Mouse (Mus musculus): Measurements from ENCODE around the gene Thap8.
"Not testable (repeated sequence)": the region's sequence is repeated elsewhere in the genome, so short reads cannot be mapped to it uniquely, and the experiment has no call there.

Thap8 gene

DNA sequence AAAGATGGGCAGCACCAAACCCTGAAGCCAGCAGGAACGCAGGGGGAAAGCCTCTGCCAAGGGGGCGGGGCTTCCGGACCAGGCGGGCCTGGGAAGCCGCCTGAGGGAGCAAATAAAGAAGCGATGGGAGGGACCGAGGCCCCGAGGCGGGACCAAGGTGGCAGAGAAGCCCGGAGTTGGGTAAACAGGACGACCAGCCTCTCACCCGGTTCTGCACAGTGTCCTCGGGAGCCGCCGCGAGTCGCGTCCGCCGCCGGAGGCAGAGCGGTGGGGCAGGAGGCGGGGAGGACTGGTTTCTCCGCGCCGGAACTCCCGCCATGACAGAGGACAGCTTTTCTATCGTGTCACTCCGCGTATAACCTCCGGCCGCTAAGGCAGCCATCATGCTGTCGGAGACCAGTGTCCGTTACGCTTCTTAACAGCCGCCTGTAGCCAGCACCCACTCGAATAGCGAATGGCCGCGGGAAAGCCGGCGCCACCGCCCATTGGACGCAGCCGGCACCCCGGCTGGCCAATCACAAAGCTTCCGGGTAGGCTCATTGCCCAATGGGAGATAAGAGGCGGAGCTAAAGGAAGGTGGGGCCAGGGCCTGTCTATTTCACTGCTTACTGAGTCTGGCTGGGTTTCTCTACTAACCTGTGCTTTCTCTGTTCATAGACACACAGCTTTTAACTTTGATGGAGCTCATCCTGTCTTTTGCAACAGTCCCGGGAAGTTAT is at the start of gene Thap8, which contains the start of gene Wdr62:
TSS of gene Thap8 (plus strand) at position 144 of the 719 bp plus-strand sequence.
TSS of gene Wdr62 (minus strand) at position 469 of the 719 bp plus-strand sequence.
- DNase-seq (ENCODE audit: low read depth) = peak; percentile 96

- no peak for DNase-seq (ENCODE audit: low read depth)
These were observed 48.6 kb upstream of the Thap8 start for GRCm38 (mm10) chr7:30231328-30231668.

GRCm38 (mm10) chr7:30231669-30232454 is 48.0 kb upstream of the Thap8 start, which contains the start of the genes Polr2i and Tbcb:
TSS of gene Polr2i (plus strand) at chr7:30231948.
TSS of gene Tbcb (minus strand) at chr7:30232272.
- peak; percentile 99 for DNase-seq (ENCODE audit: low read depth)

- DNase-seq (ENCODE audit: low read depth) = peak; percentile 78
These were observed 47.2 kb upstream of the Thap8 start for GRCm38 (mm10) chr7:30232631-30233148.

- DNase-seq (ENCODE audit: low read depth) = no peak
These were observed 46.5 kb upstream of the Thap8 start for GRCm38 (mm10) chr7:30233387-30233786.

DNA sequence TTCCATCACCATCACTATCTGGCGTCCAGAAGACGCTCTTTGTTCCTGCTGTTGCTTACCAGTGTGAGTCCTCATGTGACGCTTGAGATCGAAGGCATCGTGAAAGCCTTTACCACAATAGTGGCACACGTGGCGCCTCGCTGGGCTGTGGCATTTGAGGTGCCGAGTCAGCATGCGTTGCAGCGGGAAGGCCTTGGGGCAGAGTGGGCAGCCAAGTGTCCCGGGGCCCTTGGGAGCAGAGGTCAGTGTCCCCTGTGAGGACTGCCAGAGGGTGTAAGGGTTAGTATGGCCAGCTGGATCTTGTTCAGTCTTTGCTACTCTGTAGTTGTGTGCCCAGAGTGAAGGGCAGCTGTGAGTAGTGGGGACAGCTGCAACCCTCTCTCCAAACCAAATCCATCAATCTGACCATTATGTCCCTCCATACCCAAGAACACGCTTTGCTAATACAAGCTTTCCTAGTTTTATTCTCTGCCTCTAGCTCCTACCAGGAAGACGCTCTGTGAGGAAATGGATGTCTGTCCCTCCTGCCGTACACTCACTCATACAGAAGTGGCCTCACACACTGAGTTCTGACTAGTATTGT is 45.5 kb upstream of the Thap8 start:
- DNase-seq (ENCODE audit: low read depth) = no peak

GRCm38 (mm10) chr7:30235091-30235490 is 44.8 kb upstream of the Thap8 start:
- no peak for DNase-seq (ENCODE audit: low read depth)

DNA sequence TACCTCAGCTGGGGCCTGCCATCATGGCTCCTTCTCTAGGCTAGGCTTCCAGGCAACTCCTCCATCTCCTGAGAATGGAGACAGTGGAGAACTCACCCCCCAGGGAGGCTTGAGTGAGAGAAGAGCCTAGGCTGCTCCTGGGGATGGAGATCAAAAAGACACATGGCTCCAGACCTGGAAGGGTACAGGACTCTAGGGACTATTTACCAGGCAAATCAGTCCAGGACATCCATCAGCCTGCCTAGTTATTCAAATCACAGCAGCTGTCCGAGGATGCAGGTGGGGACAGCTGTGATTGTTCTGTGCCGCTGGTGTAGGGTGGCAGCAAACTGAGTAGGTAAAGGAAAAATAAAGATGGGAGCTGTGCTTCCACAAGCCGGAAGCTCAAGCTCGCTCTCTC is 44.3 kb upstream of the Thap8 start, which contains the start of gene Ovol3:
TSS of gene Ovol3 (minus strand) at position 101 of the 400 bp plus-strand sequence.
- no peak for DNase-seq (ENCODE audit: low read depth)

DNA sequence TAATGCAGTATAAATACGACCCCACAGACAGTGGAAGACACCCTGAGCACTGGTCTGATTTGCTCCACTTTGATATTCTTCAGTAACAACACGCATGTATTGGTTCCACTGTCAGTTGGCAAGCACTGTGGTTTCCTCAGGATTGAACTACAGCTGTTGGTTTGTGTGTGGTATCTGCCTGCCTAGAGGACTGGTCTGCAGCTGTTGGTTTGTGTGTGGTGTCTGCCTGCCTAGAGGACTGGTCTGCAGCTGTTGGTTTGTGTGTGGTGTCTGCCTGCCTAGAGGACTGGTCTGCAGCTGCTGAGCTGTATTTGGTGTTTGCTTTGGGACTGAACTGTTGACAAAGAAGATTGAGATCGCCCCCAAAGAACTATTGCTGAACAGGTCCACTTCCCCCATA is 42.5 kb upstream of the Thap8 start:
- DNase-seq (ENCODE audit: low read depth) = not testable (repeated sequence)

GRCm38 (mm10) chr7:30251956-30252954 is 27.6 kb upstream of the Thap8 start:
- DNase-seq (ENCODE audit: low read depth) = no peak

DNA sequence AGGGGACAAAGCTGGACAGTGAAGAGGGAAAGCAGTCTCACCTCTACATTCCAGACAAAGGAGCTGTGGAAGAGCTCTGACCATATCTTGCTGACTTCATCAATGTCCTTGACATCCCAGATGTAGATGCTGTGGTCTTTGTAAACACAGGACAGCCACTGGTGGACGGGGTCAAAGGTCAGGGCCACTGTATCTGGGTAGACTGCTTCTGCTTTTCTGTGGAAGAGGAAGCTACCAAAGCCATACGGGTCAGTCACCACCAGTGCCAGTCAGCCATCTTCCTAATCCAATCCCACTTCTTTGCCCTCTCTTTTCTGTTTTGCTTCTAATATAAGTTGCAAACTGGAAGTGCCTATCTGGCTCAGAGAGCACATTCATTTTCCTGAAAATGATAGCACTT is 14.9 kb upstream of the Thap8 start:
- DNase-seq (ENCODE audit: low read depth) = peak; percentile 65

GRCm38 (mm10) chr7:30265531-30265930 is 14.4 kb upstream of the Thap8 start:
- no peak for DNase-seq (ENCODE audit: low read depth)

DNA sequence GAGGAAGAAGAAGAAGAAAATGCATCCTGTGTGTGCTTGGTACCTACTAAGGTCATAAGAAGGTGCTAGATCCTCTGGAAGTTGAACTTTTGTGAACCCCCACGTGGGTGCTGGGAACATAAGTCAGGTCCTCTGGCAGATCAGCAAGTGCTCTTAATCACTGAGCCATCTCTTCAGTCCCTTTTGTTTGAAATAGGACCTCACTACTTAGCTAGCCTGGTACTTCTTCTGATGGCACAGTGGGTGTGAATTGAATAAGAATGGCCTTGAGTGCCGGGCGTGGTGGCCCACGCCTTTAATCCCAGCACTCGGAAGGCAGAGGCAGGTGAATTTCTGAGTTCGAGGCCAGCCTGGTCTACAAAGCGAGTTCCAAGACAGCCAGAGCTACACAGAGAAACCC is 14.0 kb upstream of the Thap8 start:
- DNase-seq (ENCODE audit: low read depth) = no peak

GRCm38 (mm10) chr7:30266780-30267179 is 13.1 kb upstream of the Thap8 start:
- DNase-seq (ENCODE audit: low read depth) = no peak

DNA sequence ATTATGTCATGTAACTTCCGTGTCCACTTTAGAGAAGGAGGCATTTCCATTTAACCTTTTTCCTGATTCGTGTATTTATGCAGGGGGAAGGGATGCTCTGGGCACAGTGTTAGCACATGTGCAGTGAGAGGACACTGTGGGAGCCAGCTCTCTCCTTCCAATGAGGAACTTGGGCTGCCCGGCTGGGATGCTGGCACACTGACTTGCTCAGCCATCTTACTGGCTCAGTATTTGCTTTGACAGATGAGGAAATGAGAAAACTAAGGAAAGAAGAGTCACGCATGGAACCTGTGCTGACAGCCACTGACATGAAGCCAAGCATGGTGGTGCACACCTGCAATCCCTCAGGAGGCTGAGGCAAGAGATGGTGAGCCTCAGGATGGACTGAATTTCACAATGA is 10.3 kb upstream of the Thap8 start:
- no peak for DNase-seq (ENCODE audit: low read depth)

DNA sequence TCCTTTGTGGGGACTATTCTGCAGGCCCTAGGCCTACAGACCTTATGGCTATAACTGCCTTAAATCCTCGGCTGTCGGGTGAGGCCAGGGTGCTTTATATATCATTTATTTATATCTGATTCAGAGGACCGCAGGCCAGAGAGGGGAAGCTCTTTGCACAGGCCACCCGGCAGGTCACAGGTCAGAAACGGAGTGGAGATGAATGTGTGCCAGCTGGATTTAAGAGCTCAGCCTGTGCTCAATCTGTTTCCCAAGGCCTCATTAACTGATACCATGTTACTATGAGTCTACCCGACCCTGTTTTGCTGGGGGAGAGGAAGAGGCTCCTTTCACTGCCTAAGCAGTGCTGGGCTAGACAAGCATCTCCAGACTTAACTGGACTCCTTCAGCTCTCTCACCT is 5.5 kb upstream of the Thap8 start:
- no peak for DNase-seq (ENCODE audit: low read depth)

- DNase-seq (ENCODE audit: low read depth) = peak; percentile 7
These were observed 983 bp upstream of the Thap8 start for GRCm38 (mm10) chr7:30278911-30279310.

DNA sequence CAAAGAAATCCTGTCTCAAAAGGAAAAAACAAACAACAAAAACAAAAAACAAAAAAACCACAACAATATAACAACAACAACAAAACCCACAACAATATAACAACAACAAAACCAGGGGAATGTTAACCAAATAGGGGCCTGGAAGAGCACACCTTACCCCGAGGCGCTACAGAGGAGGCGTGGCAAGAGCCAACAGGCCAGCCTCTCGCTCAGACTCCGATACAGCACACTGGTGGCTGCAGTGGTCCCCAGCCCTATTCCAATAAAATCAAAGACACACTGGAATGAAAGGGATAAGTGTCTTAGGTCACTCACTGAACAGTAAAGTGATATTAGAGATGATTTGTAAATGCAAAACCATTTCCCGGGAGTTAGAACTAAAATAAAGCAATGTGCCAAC is 358 bp upstream of the Thap8 start:
- DNase-seq (ENCODE audit: low read depth) = no peak

DNA sequence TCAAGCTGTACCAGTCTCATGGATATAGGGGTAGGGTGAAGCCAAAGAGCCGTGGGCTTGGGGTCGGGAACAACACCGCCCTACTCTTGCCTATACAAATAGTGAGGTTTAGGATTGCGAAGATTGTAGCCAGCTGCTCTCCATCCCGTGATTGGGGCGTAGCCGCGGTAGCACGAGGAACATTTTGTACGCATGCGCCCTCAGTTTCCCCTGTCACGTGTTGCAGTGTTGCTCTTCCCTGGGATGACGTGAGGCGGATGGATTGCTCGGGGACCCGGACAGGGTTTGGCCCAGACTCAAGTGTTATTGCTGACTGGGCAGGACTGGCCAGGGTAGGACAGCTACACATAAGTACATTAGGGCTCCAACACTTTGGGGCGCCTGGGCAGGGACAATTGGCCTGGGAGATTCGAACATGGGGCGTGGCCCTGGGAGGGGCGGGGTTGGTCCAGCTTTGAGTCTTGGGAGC is 810 bp downstream of the Thap8 start:
- DNase-seq (ENCODE audit: low read depth) = peak; percentile 92

DNA sequence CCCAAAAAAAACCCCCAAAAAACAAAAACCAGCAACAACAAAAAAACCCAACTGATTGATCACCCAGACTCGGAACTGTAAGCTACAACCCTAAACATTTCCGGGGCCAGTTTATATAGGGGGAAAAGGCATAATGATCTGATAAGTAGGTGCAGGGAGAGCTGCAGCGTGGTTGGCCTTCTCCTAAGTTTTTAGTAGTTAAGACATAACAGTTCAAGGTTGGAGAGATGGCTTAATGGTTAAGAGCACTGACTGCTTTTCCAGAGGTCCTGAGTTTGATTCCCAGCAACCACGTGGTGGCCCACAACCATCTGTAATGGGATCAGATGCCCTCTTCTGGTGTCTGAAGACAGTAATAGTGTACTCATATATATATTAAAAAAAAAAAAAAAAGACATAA is 1.6 kb downstream of the Thap8 start:
- DNase-seq (ENCODE audit: low read depth) = no peak

DNA sequence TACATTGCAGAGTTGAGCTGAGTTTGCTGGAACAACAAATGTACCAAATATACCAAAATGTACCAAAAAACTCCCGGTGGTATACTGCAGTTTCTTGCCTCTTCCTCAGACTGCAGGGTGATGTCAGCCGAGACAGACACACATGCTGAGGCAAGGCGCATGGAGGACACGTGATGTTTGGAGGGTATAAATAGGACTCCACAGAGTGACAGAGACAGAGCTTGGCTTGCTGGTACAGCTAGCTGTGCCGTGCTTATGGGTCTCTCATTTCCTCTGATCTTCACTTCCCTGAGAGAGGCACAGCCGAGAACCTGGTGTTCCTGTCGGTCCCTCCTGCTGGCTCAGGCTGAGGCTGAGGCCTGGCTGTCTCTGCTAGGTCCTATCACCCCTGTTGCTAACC is 2.8 kb downstream of the Thap8 start:
- no peak for DNase-seq (ENCODE audit: low read depth)
